Mouse (Mus musculus) hindbrain, embryonic 13.5 days (tissue): ENCODE results near the gene Gopc. TPM values are rescaled to one million over a fixed set of nuclear protein-coding genes. Genes with fewer than 3 reads are reported as not detected.

Experiments used
- polyA plus RNA-seq: library from polyadenylated mRNA; unstranded; fragments of >200 nt; fragmentation: Nextera tagmentation; extraction: Ambion mirVana; gene quantifications from 2 replicates; pipeline ENCODE4 v1.2.1, GENCODE M21; 2015

Gene Gopc
- polyA plus RNA-seq, 1 experiment from 2014 or later, result 24.5 TPM

Other genes with a start within 250 kb of the Gopc start
- not detected in 2 replicates for gene Ros1, start 186.9 kb downstream of the Gopc start, polyA plus RNA-seq
- 21.8 and 25.3 TPM in 2 replicates for gene Dcbld1, start 148.5 kb downstream of the Gopc start, polyA plus RNA-seq
- gene Gm26741, start 23.4 kb downstream of the Gopc start, polyA plus RNA-seq, result not detected in 2 replicates
- gene Nepn, start 6.8 kb upstream of the Gopc start, polyA plus RNA-seq, result not detected in 2 replicates
- gene Nus1, start 35.4 kb upstream of the Gopc start, polyA plus RNA-seq, result 17.8 and 18.6 TPM in 2 replicates